Mouse (Mus musculus): ENCODE measurements around the gene Gltpd2. TPM values are rescaled to one million over a fixed set of nuclear protein-coding genes. Genes with fewer than 3 reads are reported as not detected.
A peak's percentile ranks its signal among the peaks of the same experiment; 100 is the strongest.
"Not testable (repeated sequence)": the region's sequence is repeated elsewhere in the genome, so short reads cannot be mapped to it uniquely, and the experiment has no call there.

Gene Gltpd2
- total RNA-seq, 2 experiments from 2014 or later, result not detected

GRCm38 (mm10) chr11:70524782-70525181 lies 5.8 kb downstream of the Gltpd2 start:
- Histone ChIP-seq H3K27ac (peak overlapping the region; percentile 76), H3K4me3 (peak overlapping the region; percentile 87)
- DNase-seq, result no peak
- no peak for TF ChIP-seq CTCF (IDR thresholded peaks at IDR 0.05)
- intact Hi-C loops (cut with DNase I), result no loop called here

- Histone ChIP-seq H3K4me3 (peak within 1 kb of the TSS; percentile 87), H3K27ac (peak within 1 kb of the TSS; percentile 90)
- peak; percentile 91 for DNase-seq
- intact Hi-C loops (cut with DNase I), result no loop called here
- TF ChIP-seq CTCF (IDR thresholded peaks at IDR 0.05), result no peak
Measured at GRCm38 (mm10) chr11:70525184-70525678, 6.2 kb downstream of the Gltpd2 start, which contains the start of gene Psmb6. TSS of gene Psmb6 (plus strand) at chr11:70525367.

- intact Hi-C loops (cut with DNase I), result no loop called here
- TF ChIP-seq CTCF (IDR thresholded peaks at IDR 0.05), result no peak
- DNase-seq, result no peak
- Histone ChIP-seq H3K4me3 (peak overlapping the region; percentile 87), H3K27ac (peak overlapping the region; percentile 90)
Measured at GRCm38 (mm10) chr11:70525726-70526125, 6.7 kb downstream of the Gltpd2 start.

- H3K27ac ChIP-seq, result no peak overlapping the region
- DNase-seq, result no peak
- intact Hi-C loops (cut with DNase I), result no loop called here
- no peak for TF ChIP-seq CTCF (IDR thresholded peaks at IDR 0.05)
- H3K4me3 ChIP-seq, result peak overlapping the region; percentile 87
Measured at GRCm38 (mm10) chr11:70526211-70526610, 7.2 kb downstream of the Gltpd2 start.

GRCm38 (mm10) chr11:70528610-70529009 lies 9.6 kb downstream of the Gltpd2 start:
- TF ChIP-seq CTCF (IDR thresholded peaks at IDR 0.05), result no peak
- no peak overlapping the region for H3K4me3 ChIP-seq
- no peak overlapping the region for H3K27ac ChIP-seq
- DNase-seq, result no peak
- intact Hi-C loops (cut with DNase I), result no loop called here

- DNase-seq; H3K4me3 ChIP-seq; H3K27ac ChIP-seq; intact Hi-C loops (cut with DNase I): not testable (repeated sequence)
- peak; percentile 7; the same call in 1 of the 2 replicates for TF ChIP-seq CTCF (IDR thresholded peaks at IDR 0.05)
Measured at GRCm38 (mm10) chr11:70531065-70531464, 12.1 kb downstream of the Gltpd2 start.

GRCm38 (mm10) chr11:70532839-70533238 lies 13.8 kb downstream of the Gltpd2 start, which contains the start of gene Gm40193:
TSS of gene Gm40193 (minus strand) at chr11:70532939.
- no peak within 1 kb of the TSS for H3K4me3 ChIP-seq
- intact Hi-C loops (cut with DNase I), result no loop called here
- no peak for DNase-seq
- no peak within 1 kb of the TSS for H3K27ac ChIP-seq
- TF ChIP-seq CTCF (IDR thresholded peaks at IDR 0.05), result no peak

GRCm38 (mm10) chr11:70539423-70539822 lies 20.4 kb downstream of the Gltpd2 start:
- no peak for DNase-seq
- no peak for TF ChIP-seq CTCF (IDR thresholded peaks at IDR 0.05)
- Histone ChIP-seq H3K4me3 (peak overlapping the region; percentile 86), H3K27ac (peak overlapping the region; percentile 90)
- intact Hi-C loops (cut with DNase I), result loop anchor here (5.0 kb wide), 1 partner anchor 68 kb away; no protein-coding TSS in a partner anchor

- intact Hi-C loops (cut with DNase I), result loop anchor here (5.0 kb wide), 1 partner anchor 67 kb away; no protein-coding TSS in a partner anchor
- TF ChIP-seq CTCF (IDR thresholded peaks at IDR 0.05), result peak; percentile 70
- DNase-seq, result peak; percentile 92
- H3K4me3 ChIP-seq, result peak within 1 kb of the TSS; percentile 86
- peak within 1 kb of the TSS; percentile 90 for H3K27ac ChIP-seq
Measured at GRCm38 (mm10) chr11:70539877-70540587, 21.0 kb downstream of the Gltpd2 start, which contains the start of gene Pld2. TSS of gene Pld2 (plus strand) at chr11:70540064.

- intact Hi-C loops (cut with DNase I), result no loop called here
- Histone ChIP-seq H3K4me3 (peak overlapping the region; percentile 86), H3K27ac (peak overlapping the region; percentile 90)
- no peak for TF ChIP-seq CTCF (IDR thresholded peaks at IDR 0.05)
- no peak for DNase-seq
Measured at GRCm38 (mm10) chr11:70540928-70541327, 21.9 kb downstream of the Gltpd2 start.

GRCm38 (mm10) chr11:70541415-70541814 lies 22.4 kb downstream of the Gltpd2 start:
- no peak overlapping the region; the same call in 1 of the 2 replicates for H3K27ac ChIP-seq
- DNase-seq, result no peak
- intact Hi-C loops (cut with DNase I), result no loop called here
- no peak for TF ChIP-seq CTCF (IDR thresholded peaks at IDR 0.05)
- H3K4me3 ChIP-seq, result peak overlapping the region; percentile 86

- Histone ChIP-seq H3K4me3 (peak overlapping the region; percentile 60), H3K27ac (peak overlapping the region; percentile 87)
- TF ChIP-seq CTCF (IDR thresholded peaks at IDR 0.05), result peak; percentile 36
- intact Hi-C loops (cut with DNase I), result loop anchor here (2.0 kb wide), 1 partner anchor 18 kb away; the partner anchor contains the start of gene Mink1
- DNase-seq, result peak; percentile 67
Measured at GRCm38 (mm10) chr11:70544496-70544895, 25.5 kb downstream of the Gltpd2 start.

GRCm38 (mm10) chr11:70551526-70551925 lies 32.5 kb downstream of the Gltpd2 start:
- intact Hi-C loops (cut with DNase I), result no loop called here
- H3K27ac ChIP-seq, result no peak overlapping the region
- H3K4me3 ChIP-seq, result no peak overlapping the region
- no peak for DNase-seq
- no peak for TF ChIP-seq CTCF (IDR thresholded peaks at IDR 0.05)

All from gastrocnemius, adult 2 months (tissue).